Mouse (Mus musculus): ENCODE measurements around the gene Ephb2.

DNA sequence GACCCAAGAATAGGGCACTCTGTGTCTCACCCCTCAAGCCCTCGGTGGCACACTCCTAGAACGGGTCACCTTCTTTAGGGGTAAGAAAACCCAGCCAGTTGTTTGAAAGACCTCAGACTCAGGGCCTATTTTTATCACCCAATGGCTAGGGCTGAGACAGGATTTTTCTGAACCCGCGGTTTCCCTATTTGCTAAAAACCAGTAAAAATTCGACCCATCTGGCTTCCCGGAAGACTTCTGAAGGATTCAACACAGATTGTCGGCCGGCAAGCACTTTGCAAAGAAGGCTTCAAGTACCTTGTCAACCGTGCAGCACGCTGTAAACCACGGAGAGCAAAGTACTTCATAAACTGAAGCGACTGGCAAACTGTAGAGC lies 1.4 kb downstream of the Ephb2 start:
- TF ChIP-seq CTCF (IDR thresholded peaks at IDR 0.05; ENCODE audit: extremely low read depth, insufficient read depth, insufficient read length, insufficient replicate concordance) (no peak), POLR2A (IDR thresholded peaks at IDR 0.05; ENCODE audit: low read depth, low read length) (no peak)

All from spleen, adult 2 months (tissue).